ENCODE assay signal across 24 mouse cellular contexts in the genomic region with DNA sequence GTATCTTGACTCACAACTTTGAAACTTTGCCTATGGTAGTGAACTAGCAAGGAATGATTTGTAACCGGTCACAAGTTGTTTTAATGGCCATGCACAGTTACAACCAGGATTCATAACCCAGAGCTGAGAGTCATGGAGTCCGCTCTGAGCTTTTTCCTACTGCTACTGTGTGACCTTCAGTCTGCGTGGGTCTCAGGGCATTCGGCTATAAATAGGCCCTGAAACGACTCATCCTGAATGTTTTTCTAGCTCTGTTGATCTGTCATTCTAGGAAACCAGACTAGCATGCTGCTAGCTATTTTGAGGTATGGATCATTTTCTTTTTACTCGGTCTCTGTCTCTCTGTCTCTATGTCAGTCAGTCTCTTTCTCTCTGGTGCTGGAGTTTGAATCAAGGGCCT. TPM values are rescaled to one million over a fixed set of nuclear protein-coding genes. Genes with fewer than 3 reads are reported as not detected.
DNase-seq lines count a peak whose midpoint lies in the region; ATAC-seq and TF ChIP-seq lines count a peak whose summit lies in the region.
"Had no signal": no experiment of that assay in that cellular context is flagged by ENCODE, and none has a peak within 500 bp of the region (broad histone marks: within the 10 kb centered on the region; RNA-seq: fewer than 3 reads in every experiment).

No protein-coding gene starts in this region.

- TF ChIP-seq POLR2A in myocyte (IDR thresholded peaks at IDR 0.05; ENCODE audit: insufficient read length, low read depth): no peak

- no peaks in the 10 kb centered on the region for H3K79me2 ChIP-seq in myocyte (ENCODE audit: control insufficient read depth, insufficient read depth)

- H3K4me1 ChIP-seq in heart, embryonic 11.5 days (ENCODE audit: control insufficient read depth, insufficient read depth, low read length): peaks cover 40% of the 10 kb centered on the region
- H3K4me1 ChIP-seq in heart, embryonic 15.5 days (replicated peaks): peaks cover 41% of the 10 kb centered on the region
- H3K4me1 ChIP-seq: forebrain, embryonic 10.5 days; hindbrain, embryonic 12.5 days had no signal

- peak overlapping the region; percentile 37; the same call in 1 of the 2 replicates for H3K27ac ChIP-seq in heart, embryonic 11.5 days (ENCODE audit: low read depth, low read length)
- peak overlapping the region; percentile 38 for H3K27ac ChIP-seq in heart, embryonic 15.5 days
- H3K27ac ChIP-seq: embryonic facial prominence, embryonic 15.5 days; forebrain, embryonic 10.5 days; hindbrain, embryonic 12.5 days had no signal

- peak; percentile 16 for DNase-seq in gastrocnemius, adult 18-20 months (ENCODE audit: low spot score)
- DNase-seq in gastrocnemius, adult 8-10 months (ENCODE audit: low spot score in 2 of 2): no peak
- no peak for DNase-seq in heart, postnatal 36 days
- DNase-seq in heart, adult 18-20 months: no peak
- DNase-seq in B cell, adult 2 months: no peak
- DNase-seq: adrenal gland, adult 8-10 months; cerebellum, adult 11 months; cerebellum, adult 8-10 months; cerebellum, postnatal 14 days; embryo, embryonic 11 days; gastrocnemius, postnatal 25 days; kidney, adult 8-10 months had no signal

- 44% methylated on average over 6 of the region's 6 CpGs for WGBS in heart, embryonic 11.5 days (ENCODE audit: insufficient replicate concordance)
- WGBS in heart, embryonic 15.5 days: 43% methylated on average over 6 of the region's 6 CpGs

- no peak for ATAC-seq in heart, embryonic 11.5 days (replicated peaks; ENCODE audit: insufficient number of reproducible peaks, low FRiP score, low TSS enrichment)
- no peak for ATAC-seq in heart, embryonic 15.5 days (replicated peaks; ENCODE audit: insufficient number of reproducible peaks, insufficient read depth, low FRiP score, low read depth)
- ATAC-seq: forebrain, embryonic 14.5 days; hindbrain, embryonic 16.5 days; inflammation-experienced regulatory T-cells, adult 6 months; intestine, postnatal 0 days had no signal

- H3ac ChIP-seq in myocyte (ENCODE audit: control insufficient read depth, insufficient read length): no peak overlapping the region

- peaks cover 3% of the 10 kb centered on the region; the same call in 1 of the 2 replicates for H3K36me3 ChIP-seq in heart, embryonic 11.5 days (ENCODE audit: control insufficient read depth, insufficient read depth, low read length)
- 0 out of 2 replicates have a peak, but pooled peaks cover 4% of the 10 kb centered on the region for H3K36me3 ChIP-seq in heart, embryonic 15.5 days
- H3K36me3 ChIP-seq in myocyte (ENCODE audit: control insufficient read depth, insufficient read depth): no peaks in the 10 kb centered on the region
- H3K36me3 ChIP-seq: embryonic facial prominence, embryonic 15.5 days; forebrain, embryonic 10.5 days; hindbrain, embryonic 12.5 days had no signal

- no peak overlapping the region for H3K4me3 ChIP-seq in heart, embryonic 11.5 days (ENCODE audit: low read depth, low read length)
- no peak overlapping the region for H3K4me3 ChIP-seq in heart, embryonic 15.5 days
- no peak overlapping the region for H3K4me3 ChIP-seq in myocyte
- H3K4me3 ChIP-seq: embryonic facial prominence, embryonic 15.5 days; erythroblast, embryonic 14.5 days; forebrain, embryonic 10.5 days; hindbrain, embryonic 12.5 days had no signal

- no peaks in the 10 kb centered on the region for H3K27me3 ChIP-seq in heart, embryonic 11.5 days (ENCODE audit: control insufficient read depth, insufficient read depth, low read length)
- no peaks in the 10 kb centered on the region for H3K27me3 ChIP-seq in heart, embryonic 15.5 days
- H3K27me3 ChIP-seq in myocyte (ENCODE audit: control insufficient read depth, insufficient read depth, insufficient read length): no peaks in the 10 kb centered on the region
- H3K27me3 ChIP-seq: CH12.LX; embryonic facial prominence, embryonic 15.5 days; hindbrain, embryonic 12.5 days had no signal

- no peak overlapping the region for H3K4me2 ChIP-seq in heart, embryonic 11.5 days
- H3K4me2 ChIP-seq in heart, embryonic 15.5 days: no peak overlapping the region
- H3K4me2 ChIP-seq in myocyte (ENCODE audit: low read depth): peak overlapping the region; percentile 38
- H3K4me2 ChIP-seq: embryonic facial prominence, embryonic 15.5 days; hindbrain, embryonic 12.5 days had no signal

- intact Hi-C loops in heart, postnatal 36 days (cut with DNase I): no loop called here

- H3K9me3 ChIP-seq in heart, embryonic 11.5 days (replicated peaks; ENCODE audit: control insufficient read depth, low read length): 0 out of 2 replicates have a peak, but pooled peaks cover 4% of the 10 kb centered on the region
- H3K9me3 ChIP-seq in heart, embryonic 15.5 days (replicated peaks): no peaks in the 10 kb centered on the region
- H3K9me3 ChIP-seq: embryonic facial prominence, embryonic 15.5 days had no signal

- H3K9ac ChIP-seq in heart, embryonic 11.5 days (ENCODE audit: low read depth, low read length): no peak overlapping the region
- no peak overlapping the region for H3K9ac ChIP-seq in heart, embryonic 15.5 days
- H3K9ac ChIP-seq: embryonic facial prominence, embryonic 15.5 days; hindbrain, embryonic 12.5 days had no signal

TF ChIP-seq in myocyte, 11 proteins besides CTCF, POLR2A, EP300 and RAD21:
- TF ChIP-seq SRF (IDR thresholded peaks at IDR 0.05; ENCODE audit: control insufficient read depth, insufficient read length, low read depth) (no peak), USF1 (IDR thresholded peaks at IDR 0.05; ENCODE audit: low read depth) (no peak), POLR2AphosphoS2 (IDR thresholded peaks at IDR 0.05; ENCODE audit: insufficient read length, low read depth) (no peak)

RNA-seq across cellular contexts. Expression of gene Rnf144b, which starts 20.3 kb away (rescaled TPM):
- total RNA-seq in gastrocnemius, adult 18-20 months (2021): 10 to 100 TPM; 17.5 to 29.4 TPM
- 10 to 100 TPM; 21.9 to 28.1 (median 22.9) TPM for total RNA-seq in gastrocnemius, adult 8-10 months (2022)
- polyA plus RNA-seq in heart, embryonic 11.5 days (2014; fragmentation: Nextera tagmentation; extraction: Ambion mirVana): 1.6 TPM in 2 replicates
- 10 to 100 TPM; 15.2 to 34.7 TPM for total RNA-seq in heart, postnatal 36 days (2021)
- polyA plus RNA-seq in heart, embryonic 15.5 days (2015; fragmentation: Nextera tagmentation; extraction: Ambion mirVana): 1.5 and 1.7 TPM in 2 replicates
- total RNA-seq in heart, adult 18-20 months (2021): 10 to 100 TPM; 35.6 to 44.5 TPM
- polyA plus RNA-seq in myocyte (2012; fragmentation: generic; extraction: Trizol): 0.17 TPM
- total RNA-seq: CH12.LX had no signal
- polyA plus RNA-seq: erythroblast, embryonic 14.5 days had no signal

RNA-seq across cellular contexts. Expression of gene Dek, which starts 36.8 kb away (rescaled TPM):
- 10 to 100 TPM; 36.0 to 36.8 TPM for total RNA-seq in gastrocnemius, adult 18-20 months (2021)
- total RNA-seq in gastrocnemius, adult 8-10 months (2022): 10 to 100 TPM; 30.6 to 39.9 (median 36.6) TPM
- 165 and 200 TPM in 2 replicates for polyA plus RNA-seq in heart, embryonic 11.5 days (2014; fragmentation: Nextera tagmentation; extraction: Ambion mirVana)
- 10 to 100 TPM; 32.4 to 38.7 TPM for total RNA-seq in heart, postnatal 36 days (2021)
- polyA plus RNA-seq in heart, embryonic 15.5 days (2015; fragmentation: Nextera tagmentation; extraction: Ambion mirVana): 141 and 143 TPM in 2 replicates
- 10 to 100 TPM; 32.6 to 37.9 TPM for total RNA-seq in heart, adult 18-20 months (2021)
- 11.2 TPM for polyA plus RNA-seq in myocyte (2012; fragmentation: generic; extraction: Trizol)
